Mouse (Mus musculus) CH12.LX (cell line): ENCODE results near the gene Bpnt1. TPM values are rescaled to one million over a fixed set of nuclear protein-coding genes. Genes with fewer than 3 reads are reported as not detected.

Experiments
- DNase-seq: peaks from one replicate; pipeline ENCODE4 v3.0.0-alpha.2; 2013; ENCODE audit errors: extremely low read depth
- H3K27ac ChIP-seq: 2 replicates; pipeline ENCODE4 v1.5.1; 2012; ENCODE audit warnings: low read depth, mild to moderate bottlenecking, control low read depth, moderate library complexity; ENCODE audit not compliant: insufficient read depth
- H3K27me3 ChIP-seq: replicated peaks from 2 replicates; pipeline ENCODE3; 2012; ENCODE audit warnings: inconsistent platforms
- H3K36me3 ChIP-seq, 2 experiments: replicated peaks in 1 of 2; 2 replicates each; pipeline versions ENCODE3 to v1.6.1; 2012; ENCODE audit warnings: inconsistent platforms in 1 of 2, low read length in 1 of 2, mild to moderate bottlenecking in 1 of 2, mixed read lengths in 1 of 2, moderate library complexity in 1 of 2; ENCODE audit not compliant: control insufficient read depth in 1 of 2, insufficient read depth in 1 of 2
- H3K4me1 ChIP-seq, 2 experiments: 2 replicates each; pipeline ENCODE4 v1.6.1; 2012; ENCODE audit warnings: inconsistent platforms in 1 of 2, moderate library complexity in 1 of 2; ENCODE audit not compliant: insufficient read depth in 2 of 2, control insufficient read depth in 1 of 2
- H3K4me2 ChIP-seq: 2 replicates; pipeline ENCODE4 v1.6.1; 2012; ENCODE audit warnings: low read depth, mild to moderate bottlenecking, control low read depth; ENCODE audit not compliant: poor library complexity, insufficient read depth, severe bottlenecking
- H3K4me3 ChIP-seq, 3 experiments: fragments of 150-350 bp in 1 of 3; sonication (generic) in 1 of 3; replicated peaks in 1 of 3; 2 replicates each; pipeline versions ENCODE3 to v1.5.1; 2011 to 2012; ENCODE audit warnings: low read depth in 2 of 3, low read length in 2 of 3, mild to moderate bottlenecking in 2 of 3, moderate library complexity in 2 of 3, control low read depth in 1 of 3, improper control_type of control experiment in 1 of 3, inconsistent platforms in 1 of 3, mixed read lengths in 1 of 3; ENCODE audit not compliant: poor library complexity in 1 of 3
- H3K79me2 ChIP-seq: replicated peaks from 2 replicates; pipeline ENCODE4 v1.6.1; 2012; ENCODE audit warnings: mild to moderate bottlenecking, moderate library complexity; ENCODE audit not compliant: control insufficient read depth, poor library complexity, insufficient read depth, severe bottlenecking; ENCODE audit errors: extremely low read depth
- H3K9ac ChIP-seq: 2 replicates; pipeline ENCODE4 v1.6.1; 2012; ENCODE audit warnings: low read depth, mild to moderate bottlenecking, control low read depth, moderate library complexity; ENCODE audit not compliant: insufficient read depth
- H3K9me3 ChIP-seq: replicated peaks from 2 replicates; pipeline ENCODE3; 2012; ENCODE audit warnings: low read length, inconsistent platforms, mixed read lengths
- BHLHE40 ChIP-seq: IDR thresholded peaks from 2 replicates; pipeline ENCODE4 v1.6.1; 2011; ENCODE audit warnings: mild to moderate bottlenecking, low read depth, low read length, improper control_type of control experiment
- CTCF ChIP-seq, 2 experiments: IDR thresholded peaks in 1 of 2; conservative IDR thresholded peaks in 1 of 2; 2 replicates each; pipeline ENCODE4 v1.5.1; 2011 to 2012; ENCODE audit warnings: low read depth in 2 of 2, low read length in 2 of 2, improper control_type of control experiment in 1 of 2, inconsistent platforms in 1 of 2, mild to moderate bottlenecking in 1 of 2, moderate library complexity in 1 of 2
- GABPA ChIP-seq: IDR thresholded peaks from 2 replicates; pipeline ENCODE4 v1.6.1; 2012; ENCODE audit warnings: low read depth, low read length, improper control_type of control experiment, inconsistent platforms; ENCODE audit not compliant: insufficient replicate concordance
- HCFC1 ChIP-seq: IDR thresholded peaks from 2 replicates; pipeline ENCODE4 v1.6.1; 2012; ENCODE audit warnings: low read depth, mild to moderate bottlenecking, inconsistent platforms, low read length, improper control_type of control experiment
- KAT2A ChIP-seq: IDR thresholded peaks from 2 replicates; pipeline ENCODE4 v1.6.1; 2012; ENCODE audit warnings: low read length, improper control_type of control experiment, inconsistent platforms; ENCODE audit not compliant: insufficient replicate concordance
- MAZ ChIP-seq: IDR thresholded peaks from 2 replicates; pipeline ENCODE4 v1.6.1; 2012; ENCODE audit warnings: low read depth, mild to moderate bottlenecking, inconsistent platforms, low read length, improper control_type of control experiment, moderate library complexity
- MEF2A ChIP-seq: IDR thresholded peaks from 2 replicates; pipeline ENCODE4 v1.6.1; 2014; ENCODE audit warnings: low read depth, mild to moderate bottlenecking, inconsistent platforms, low read length, improper control_type of control experiment, borderline replicate concordance
- NELFE ChIP-seq: IDR thresholded peaks from 2 replicates; pipeline ENCODE4 v1.6.1; 2011; ENCODE audit warnings: low read depth, low read length, improper control_type of control experiment
- PAX5 ChIP-seq: IDR thresholded peaks from 2 replicates; pipeline ENCODE4 v1.6.1; 2012; ENCODE audit warnings: low read length, inconsistent platforms, mixed read lengths
- POLR2AphosphoS2 ChIP-seq: IDR thresholded peaks from 2 replicates; pipeline ENCODE4 v1.6.1; 2011; ENCODE audit warnings: low read depth, low read length, improper control_type of control experiment
- RAD21 ChIP-seq: IDR thresholded peaks from 2 replicates; pipeline ENCODE4 v1.6.1; 2011; ENCODE audit warnings: low read depth, mild to moderate bottlenecking, low read length, improper control_type of control experiment, moderate library complexity
- SMC3 ChIP-seq: IDR thresholded peaks from 2 replicates; pipeline ENCODE4 v1.6.1; 2011; ENCODE audit warnings: low read depth, low read length, improper control_type of control experiment
- TCF12 ChIP-seq: IDR thresholded peaks from 2 replicates; pipeline ENCODE4 v1.6.1; 2014; ENCODE audit warnings: low read depth, mild to moderate bottlenecking, inconsistent platforms, low read length, improper control_type of control experiment
- USF1 ChIP-seq: IDR thresholded peaks from 2 replicates; pipeline ENCODE4 v1.6.1; 2014; ENCODE audit warnings: low read depth, mild to moderate bottlenecking, inconsistent platforms, low read length, improper control_type of control experiment
- USF2 ChIP-seq: conservative IDR thresholded peaks from 2 replicates; pipeline ENCODE4 v1.6.1; 2011; ENCODE audit warnings: low read depth, low read length, improper control_type of control experiment
- ZKSCAN1 ChIP-seq: IDR thresholded peaks from 2 replicates; pipeline ENCODE4 v1.6.1; 2012; ENCODE audit warnings: low read depth, inconsistent platforms, low read length, improper control_type of control experiment, borderline replicate concordance
- ZMIZ1 ChIP-seq: IDR thresholded peaks from 2 replicates; pipeline ENCODE4 v1.6.1; 2012; ENCODE audit warnings: low read depth, mild to moderate bottlenecking, inconsistent platforms, low read length, improper control_type of control experiment
- dilution Hi-C: fragments of 300-500 bp; cut with MboI; formaldehyde crosslinking; loops from 2 replicates; pipeline ENCODE4 v1.14.3; 2020; ENCODE audit warnings: low sequenced_read_pairs; ENCODE audit not compliant: extremely low pct_unique_long_range_greater_than_20kb, extremely low pct_ligation_motif_present
- in situ Hi-C: fragments of 300-500 bp; cut with MboI; formaldehyde crosslinking; loops from 3 replicates; pipeline ENCODE4 v1.14.3; 2019; ENCODE audit warnings: low sequenced_read_pairs, low pct_ligation_motif_present, low pct_unique_long_range_greater_than_20kb, mixed read lengths
- polyA plus RNA-seq: library from polyadenylated mRNA; unstranded; fragments of >175 nt; gene quantifications from 2 replicates; pipeline ENCODE4 v1.2.1, GENCODE M21; 2012; ENCODE audit warnings: low read depth; ENCODE audit not compliant: insufficient read length
- total RNA-seq, 2 experiments: library from RNA; depleted of rRNA; stranded (reverse); fragments of 300-350 nt in 1 of 2; fragments of >200 nt in 1 of 2; gene quantifications; 2 replicates each; pipeline ENCODE4 v1.2.3; 2012 to 2014

Bpnt1 gene
- total and polyA plus RNA-seq, 3 experiments, result 38.4 to 71.9 (median 59.4) TPM

DNA sequence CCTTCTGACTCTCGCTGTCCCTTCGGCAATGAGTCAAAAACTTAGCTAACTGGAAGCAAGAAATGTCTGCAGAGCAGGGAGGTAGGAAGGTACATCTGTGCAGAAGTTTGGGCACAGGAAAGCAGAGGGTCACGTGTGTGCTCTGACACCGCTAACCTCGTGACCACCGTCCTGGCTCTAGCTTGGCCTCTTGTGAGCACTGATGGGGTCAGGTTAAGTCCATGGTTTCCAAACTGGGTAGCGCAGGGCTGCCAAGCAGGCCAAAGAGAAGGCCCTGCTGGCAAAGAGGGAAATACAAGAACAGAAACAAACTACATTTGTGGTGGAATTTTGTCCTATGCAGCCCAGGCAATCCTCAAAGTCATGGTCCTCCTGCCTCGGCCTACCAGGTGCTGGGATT lies 33.5 kb upstream of the Bpnt1 start:
- Histone ChIP-seq H3K4me1 (no peaks in the 10 kb centered on the region), H3K9me3 (no peaks in the 10 kb centered on the region), H3K27ac (no peak overlapping the region), H3K79me2 (no peaks in the 10 kb centered on the region), H3K36me3 (peaks cover 40 to 75% of the 10 kb centered on the region in 2 experiments), H3K9ac (no peak overlapping the region), H3K4me2 (no peak overlapping the region), H3K4me3 (no peak overlapping the region), H3K27me3 (no peaks in the 10 kb centered on the region)
- in situ Hi-C loops (no loop called here), dilution Hi-C loops (no loop called here)
- no peak for DNase-seq
- TF ChIP-seq GABPA, result no peak
- no peak for TF ChIP-seq BHLHE40
- TF ChIP-seq CTCF (conservative IDR thresholded peaks at IDR 0.05 in 1 of 2, IDR thresholded peaks at IDR 0.05 in 1 of 2; ENCODE audit: low read depth in 2 of 2, low read length in 2 of 2), result no peak

DNA sequence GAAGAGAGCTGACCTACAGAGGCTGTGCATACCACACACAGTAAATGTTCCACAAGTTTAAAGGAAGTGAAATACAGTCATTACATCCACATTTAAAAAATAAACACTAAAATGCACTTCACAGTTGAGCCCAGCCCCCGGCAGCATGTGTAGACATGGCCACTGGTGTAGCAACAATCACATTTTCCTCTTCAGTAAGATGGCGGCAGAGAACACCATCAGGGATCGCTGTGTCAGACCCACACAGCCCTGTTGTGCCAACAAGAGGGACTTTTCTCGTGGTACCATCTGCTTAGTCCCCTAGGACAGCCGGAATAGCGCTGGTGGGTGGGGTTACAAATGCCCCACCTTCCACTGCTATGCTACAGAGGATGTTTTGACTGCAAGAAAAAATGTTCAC lies 29.1 kb upstream of the Bpnt1 start:
- dilution Hi-C loops (no loop called here), in situ Hi-C loops (no loop called here)
- Histone ChIP-seq H3K27me3 (no peaks in the 10 kb centered on the region), H3K27ac (no peak overlapping the region), H3K9ac (no peak overlapping the region), H3K79me2 (no peaks in the 10 kb centered on the region), H3K4me1 (no peaks in the 10 kb centered on the region), H3K4me2 (no peak overlapping the region), H3K9me3 (peaks cover 6% of the 10 kb centered on the region), H3K4me3 (no peak overlapping the region), H3K36me3 (peaks cover 19 to 47% of the 10 kb centered on the region in 2 experiments)
- no peak for TF ChIP-seq TCF12
- DNase-seq, result no peak

GRCm38 (mm10) chr1:185306836-185307235 lies 25.1 kb upstream of the Bpnt1 start:
- H3K79me2 ChIP-seq, result no peaks in the 10 kb centered on the region
- H3K4me2 ChIP-seq, result no peak overlapping the region
- H3K9ac ChIP-seq, result no peak overlapping the region
- peaks cover 6% of the 10 kb centered on the region for H3K9me3 ChIP-seq
- in situ Hi-C loops (no loop called here), dilution Hi-C loops (no loop called here)
- H3K27me3 ChIP-seq, result no peaks in the 10 kb centered on the region
- H3K4me3 ChIP-seq, result no peak overlapping the region
- TF ChIP-seq GABPA (no peak), TCF12 (no peak), ZMIZ1 (no peak), PAX5 (no peak), MEF2A (no peak), BHLHE40 (no peak), RAD21 (no peak), HCFC1 (no peak), SMC3 (no peak), KAT2A (no peak), ZKSCAN1 (no peak), POLR2AphosphoS2 (no peak), USF2 (no peak), USF1 (no peak), MAZ (no peak), NELFE (no peak)
- DNase-seq, result no peak
- H3K36me3 ChIP-seq, result peaks cover 24 to 56% of the 10 kb centered on the region in 2 experiments
- H3K27ac ChIP-seq, result no peak overlapping the region
- H3K4me1 ChIP-seq, result peaks cover 0 to 4% of the 10 kb centered on the region in 2 experiments; a peak in 1 of 4 replicates
